Mouse (Mus musculus): ENCODE measurements at regions not wholly inside any gene's neighbourhood (a gene's known extent, or its start where the extent isn't known, plus 50 kb on each side); places are given as distances from the start of the nearest gene placed in this dataset.

GRCm38 (mm10) chr15:51734194-51734593 is 2150.5 kb upstream of the Gm7489 start:
- Histone ChIP-seq H3K27me3 (ENCODE audit: control insufficient read depth, insufficient read depth, low read length) (no peaks in the 10 kb centered on the region), H3K4me1 (ENCODE audit: control insufficient read depth, insufficient read depth, insufficient read length, low read length) (no peaks in the 10 kb centered on the region), H3K36me3 (ENCODE audit: control insufficient read depth, insufficient read depth, low read length) (no peaks in the 10 kb centered on the region), H3K4me3 (ENCODE audit: low read depth, low read length) (no peak overlapping the region), H3K27ac (ENCODE audit: insufficient read depth, low read depth, low read length) (no peak overlapping the region)
- no peak for TF ChIP-seq CTCF (IDR thresholded peaks at IDR 0.05; ENCODE audit: extremely low read depth, insufficient read length, insufficient replicate concordance, low read depth, low read length)
- TF ChIP-seq POLR2A (IDR thresholded peaks at IDR 0.05; ENCODE audit: low read depth, low read length): no peak
- WGBS: 75% methylated on average over 1 of the region's 1 CpGs

Data from small intestine, adult 2 months (tissue).